Mouse (Mus musculus): ENCODE measurements around the gene Chchd1. TPM values are rescaled to one million over a fixed set of nuclear protein-coding genes. Genes with fewer than 3 reads are reported as not detected.

Chchd1 gene
- polyA plus RNA-seq, 1 experiment from 2014 or later = 191 TPM

DNA sequence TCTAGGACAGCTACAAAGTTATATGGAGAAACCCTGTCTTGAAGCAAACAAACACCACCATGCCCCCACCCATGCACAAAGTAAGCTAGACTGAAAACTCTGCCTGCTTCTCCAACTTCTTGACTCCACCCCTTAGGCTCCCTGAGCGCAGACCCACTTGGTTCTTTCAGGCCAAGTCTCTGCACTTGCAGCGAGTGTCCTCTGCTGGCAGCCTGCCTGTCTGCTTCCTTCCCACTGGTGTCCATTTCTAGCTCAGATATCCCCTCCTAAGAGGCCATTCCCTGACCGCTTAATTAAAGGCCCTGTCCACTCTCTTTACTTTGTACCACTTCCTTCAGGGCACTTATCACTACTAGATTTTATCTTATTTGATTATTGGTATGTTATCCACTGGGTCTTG lies 40.8 kb downstream of the Chchd1 start:
- Histone ChIP-seq H3K36me3 (ENCODE audit: control insufficient read depth, insufficient read depth, low read length) (peaks cover 8% of the 10 kb centered on the region), H3K4me3 (ENCODE audit: low read length) (no peak overlapping the region), H3K9me3 (ENCODE audit: control insufficient read depth, low read length) (no peaks in the 10 kb centered on the region), H3K9ac (ENCODE audit: low read length) (no peak overlapping the region), H3K27ac (ENCODE audit: low read length) (no peak overlapping the region), H3K27me3 (ENCODE audit: control insufficient read depth, insufficient read depth, low read depth, low read length) (no peaks in the 10 kb centered on the region), H3K4me1 (replicated peaks; ENCODE audit: control insufficient read depth, insufficient read depth, low read length) (no peaks in the 10 kb centered on the region), H3K4me2 (ENCODE audit: low read depth, low read length) (no peak overlapping the region)
- WGBS = 46% methylated on average over 3 of the region's 3 CpGs
- no peak for ATAC-seq (ENCODE audit: low read depth)

GRCm38 (mm10) chr14:20746935-20747334 lies 44.1 kb downstream of the Chchd1 start:
- H3K36me3 ChIP-seq (ENCODE audit: control insufficient read depth, insufficient read depth, low read length) = peaks cover 6% of the 10 kb centered on the region; the same call in 1 of the 2 replicates

DNA sequence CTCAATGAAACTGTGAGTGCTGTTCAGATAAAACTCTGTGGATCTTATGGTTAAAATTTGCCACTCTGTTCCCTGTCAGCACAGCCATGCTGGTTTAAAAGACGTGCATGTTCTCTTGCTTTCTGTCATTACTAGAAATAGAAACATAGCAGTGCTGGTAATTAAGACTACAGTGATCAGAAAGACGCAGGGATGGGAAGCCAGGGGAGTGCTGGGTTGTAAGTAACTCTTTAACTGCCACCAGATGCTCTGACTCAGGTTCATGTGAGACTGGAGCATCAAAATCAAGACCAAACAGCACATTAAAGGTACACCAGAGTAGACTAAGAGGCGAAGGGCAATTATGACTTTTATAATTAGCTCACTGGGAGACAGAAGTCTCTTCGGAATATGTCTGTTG lies 45.6 kb downstream of the Chchd1 start:
- no peaks in the 10 kb centered on the region for H3K27me3 ChIP-seq (ENCODE audit: control insufficient read depth, insufficient read depth, low read depth, low read length)
- 68% methylated on average over 4 of the region's 4 CpGs for WGBS

More at GRCm38 (mm10) chr14:20746935-20747334, 44.1 kb downstream of the Chchd1 start:
- no peaks in the 10 kb centered on the region for H3K27me3 ChIP-seq (ENCODE audit: control insufficient read depth, insufficient read depth, low read depth, low read length)
- no peak overlapping the region for H3K4me3 ChIP-seq (ENCODE audit: low read length)
- no peak overlapping the region for H3K9ac ChIP-seq (ENCODE audit: low read length)
- no peak for ATAC-seq (ENCODE audit: low read depth)
- H3K27ac ChIP-seq (ENCODE audit: low read length) = no peak overlapping the region
- H3K9me3 ChIP-seq (ENCODE audit: control insufficient read depth, low read length) = no peaks in the 10 kb centered on the region
- no peak overlapping the region for H3K4me2 ChIP-seq (ENCODE audit: low read depth, low read length)
- no peaks in the 10 kb centered on the region for H3K4me1 ChIP-seq (replicated peaks; ENCODE audit: control insufficient read depth, insufficient read depth, low read length)
- 74% methylated on average over 3 of the region's 3 CpGs for WGBS

DNA sequence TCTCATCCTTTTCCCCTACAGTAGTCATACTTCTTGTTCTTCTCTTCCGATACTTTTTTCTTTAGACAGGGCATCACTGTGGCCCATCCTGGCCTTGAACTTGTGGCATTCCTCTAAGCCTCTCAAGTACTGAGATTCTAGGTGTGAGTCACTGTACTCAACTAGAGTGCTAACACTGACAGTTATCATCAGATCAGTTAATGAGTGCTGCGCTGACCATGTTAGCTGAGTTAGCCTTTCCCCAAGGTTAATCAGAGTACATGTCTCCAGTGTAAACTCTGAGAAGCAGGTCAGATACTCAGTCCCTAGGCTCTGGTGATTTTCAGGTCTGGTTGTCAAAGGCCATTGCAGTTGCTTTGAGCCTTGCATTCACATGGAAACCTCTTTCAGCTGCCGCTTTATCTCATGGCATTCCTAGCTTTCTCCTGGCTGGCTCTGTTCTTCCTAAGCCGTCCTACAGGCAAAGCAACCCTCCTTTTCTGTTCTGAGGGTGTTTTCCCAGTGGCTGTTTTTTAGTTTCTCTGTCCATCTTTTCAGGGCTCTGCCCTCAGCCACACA lies 46.8 kb downstream of the Chchd1 start:
- Histone ChIP-seq H3K27ac (ENCODE audit: low read length) (no peak overlapping the region), H3K27me3 (ENCODE audit: control insufficient read depth, insufficient read depth, low read depth, low read length) (no peaks in the 10 kb centered on the region), H3K4me3 (ENCODE audit: low read length) (no peak overlapping the region), H3K9ac (ENCODE audit: low read length) (no peak overlapping the region), H3K4me2 (ENCODE audit: low read depth, low read length) (no peak overlapping the region), H3K9me3 (ENCODE audit: control insufficient read depth, low read length) (no peaks in the 10 kb centered on the region), H3K36me3 (ENCODE audit: control insufficient read depth, insufficient read depth, low read length) (peaks cover 2% of the 10 kb centered on the region; the same call in 1 of the 2 replicates), H3K4me1 (replicated peaks; ENCODE audit: control insufficient read depth, insufficient read depth, low read length) (no peaks in the 10 kb centered on the region)
- no peak for ATAC-seq (ENCODE audit: low read depth)
- 88% methylated on average over 4 of the region's 4 CpGs for WGBS

More for the DNA sequence above, 45.6 kb downstream of the Chchd1 start:
- Histone ChIP-seq H3K27ac (ENCODE audit: low read length) (no peak overlapping the region), H3K9ac (ENCODE audit: low read length) (no peak overlapping the region), H3K36me3 (ENCODE audit: control insufficient read depth, insufficient read depth, low read length) (peaks cover 6% of the 10 kb centered on the region; the same call in 1 of the 2 replicates), H3K9me3 (ENCODE audit: control insufficient read depth, low read length) (no peaks in the 10 kb centered on the region), H3K4me3 (ENCODE audit: low read length) (no peak overlapping the region), H3K4me2 (ENCODE audit: low read depth, low read length) (no peak overlapping the region), H3K4me1 (replicated peaks; ENCODE audit: control insufficient read depth, insufficient read depth, low read length) (no peaks in the 10 kb centered on the region)
- no peak for ATAC-seq (ENCODE audit: low read depth)

DNA sequence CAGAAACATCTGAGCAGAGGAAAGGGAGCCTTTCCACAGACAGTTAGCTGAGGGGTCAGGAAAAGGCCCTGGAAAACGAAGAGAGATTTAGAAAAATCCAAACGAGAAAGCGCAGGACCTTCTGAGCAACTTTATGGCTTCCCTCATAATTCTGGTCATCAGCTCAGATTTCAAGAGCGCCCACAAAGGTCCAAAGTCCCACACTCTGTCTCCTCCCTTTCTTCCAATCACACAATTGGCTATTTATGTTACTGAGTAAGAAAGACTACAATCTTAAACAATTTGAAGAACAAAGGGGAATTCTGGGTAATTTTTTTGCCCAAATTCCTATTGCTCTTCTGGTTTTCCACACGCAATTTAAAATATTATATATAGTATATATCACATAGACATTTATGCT lies 47.7 kb downstream of the Chchd1 start:
- Histone ChIP-seq H3K4me1 (replicated peaks; ENCODE audit: control insufficient read depth, insufficient read depth, low read length) (no peaks in the 10 kb centered on the region), H3K9me3 (ENCODE audit: control insufficient read depth, low read length) (no peaks in the 10 kb centered on the region), H3K27me3 (ENCODE audit: control insufficient read depth, insufficient read depth, low read depth, low read length) (no peaks in the 10 kb centered on the region), H3K27ac (ENCODE audit: low read length) (no peak overlapping the region), H3K4me3 (ENCODE audit: low read length) (no peak overlapping the region), H3K4me2 (ENCODE audit: low read depth, low read length) (no peak overlapping the region), H3K36me3 (ENCODE audit: control insufficient read depth, insufficient read depth, low read length) (peaks cover 3% of the 10 kb centered on the region; the same call in 1 of the 2 replicates), H3K9ac (ENCODE audit: low read length) (no peak overlapping the region)
- 83% methylated on average over 5 of the region's 5 CpGs for WGBS
- no peak for ATAC-seq (ENCODE audit: low read depth)

GRCm38 (mm10) chr14:20753792-20754191 lies 51.0 kb downstream of the Chchd1 start:
- no peaks in the 10 kb centered on the region for H3K27me3 ChIP-seq (ENCODE audit: control insufficient read depth, insufficient read depth, low read depth, low read length)
- no peak overlapping the region for H3K9ac ChIP-seq (ENCODE audit: low read length)
- H3K36me3 ChIP-seq (ENCODE audit: control insufficient read depth, insufficient read depth, low read length) = peaks cover 21% of the 10 kb centered on the region
- no peaks in the 10 kb centered on the region for H3K4me1 ChIP-seq (replicated peaks; ENCODE audit: control insufficient read depth, insufficient read depth, low read length)
- no peak overlapping the region for H3K4me2 ChIP-seq (ENCODE audit: low read depth, low read length)
- H3K9me3 ChIP-seq (ENCODE audit: control insufficient read depth, low read length) = no peaks in the 10 kb centered on the region
- ATAC-seq (ENCODE audit: low read depth) = no peak
- 71% methylated on average over 3 of the region's 3 CpGs for WGBS
- no peak overlapping the region for H3K27ac ChIP-seq (ENCODE audit: low read length)
- no peak overlapping the region for H3K4me3 ChIP-seq (ENCODE audit: low read length)

Small RNA genes lying within 50 kb of the gene (microRNA-seq; reads per million reads assigned to microRNA genes)
- gene Mir6946 = 0.99 reads per million

Other genes with a start within 250 kb of the Chchd1 start
- 45.4 TPM in 2 replicates for gene Anxa7, start 222.9 kb upstream of the Chchd1 start, polyA plus RNA-seq (2015; fragmentation: Nextera tagmentation; extraction: Ambion mirVana)
- gene Mss51, start 206.1 kb upstream of the Chchd1 start, polyA plus RNA-seq (2015; fragmentation: Nextera tagmentation; extraction: Ambion mirVana) = 0.45 and 1.0 TPM in 2 replicates
- gene Ppp3cb, start 156.4 kb upstream of the Chchd1 start, polyA plus RNA-seq (2015; fragmentation: Nextera tagmentation; extraction: Ambion mirVana) = 34.2 and 39.0 TPM in 2 replicates
- gene Usp54, start 61.9 kb upstream of the Chchd1 start, polyA plus RNA-seq (2015; fragmentation: Nextera tagmentation; extraction: Ambion mirVana) = 6.2 and 8.1 TPM in 2 replicates
- 1.8 and 7.9 TPM in 2 replicates for gene Myoz1, start 46.5 kb upstream of the Chchd1 start, polyA plus RNA-seq (2015; fragmentation: Nextera tagmentation; extraction: Ambion mirVana)
- gene Synpo2l, start 34.7 kb upstream of the Chchd1 start, polyA plus RNA-seq (2015; fragmentation: Nextera tagmentation; extraction: Ambion mirVana) = 4.2 and 6.2 TPM in 2 replicates
- 93.3 and 95.6 TPM in 2 replicates for gene Sec24c, start 28.7 kb upstream of the Chchd1 start, polyA plus RNA-seq (2015; fragmentation: Nextera tagmentation; extraction: Ambion mirVana)
- gene Fut11, start 8.0 kb upstream of the Chchd1 start, polyA plus RNA-seq (2015; fragmentation: Nextera tagmentation; extraction: Ambion mirVana) = 29.4 and 30.7 TPM in 2 replicates
- gene Zswim8, start 4.5 kb downstream of the Chchd1 start, polyA plus RNA-seq (2015; fragmentation: Nextera tagmentation; extraction: Ambion mirVana) = 29.3 and 30.4 TPM in 2 replicates
- gene Ndst2, start 31.6 kb downstream of the Chchd1 start, polyA plus RNA-seq (2015; fragmentation: Nextera tagmentation; extraction: Ambion mirVana) = 26.6 and 29.9 TPM in 2 replicates
- gene Camk2g, start 91.1 kb downstream of the Chchd1 start, polyA plus RNA-seq (2015; fragmentation: Nextera tagmentation; extraction: Ambion mirVana) = 33.7 and 37.0 TPM in 2 replicates
- 1.8 and 2.1 TPM in 2 replicates for gene Plau, start 133.7 kb downstream of the Chchd1 start, polyA plus RNA-seq (2015; fragmentation: Nextera tagmentation; extraction: Ambion mirVana)
- 70.5 and 72.3 TPM in 2 replicates for gene Vcl, start 226.4 kb downstream of the Chchd1 start, polyA plus RNA-seq (2015; fragmentation: Nextera tagmentation; extraction: Ambion mirVana)